Mouse (Mus musculus) CH12.LX (cell line): ENCODE results near the gene Stpg4.

Source experiments
- CTCF ChIP-seq, 2 experiments: IDR thresholded peaks in 1 of 2; conservative IDR thresholded peaks in 1 of 2; 2 replicates each; pipeline ENCODE4 v1.5.1; 2011 to 2012; ENCODE audit warnings: low read depth in 2 of 2, low read length in 2 of 2, improper control_type of control experiment in 1 of 2, inconsistent platforms in 1 of 2, mild to moderate bottlenecking in 1 of 2, moderate library complexity in 1 of 2
- POLR2A ChIP-seq: IDR thresholded peaks from 2 replicates; pipeline ENCODE4 v1.6.1; 2011; ENCODE audit warnings: low read depth, mild to moderate bottlenecking, improper control_type of control experiment, low read length
- POLR2AphosphoS2 ChIP-seq: IDR thresholded peaks from 2 replicates; pipeline ENCODE4 v1.6.1; 2011; ENCODE audit warnings: low read depth, low read length, improper control_type of control experiment
- TBP ChIP-seq: conservative IDR thresholded peaks from 2 replicates; pipeline ENCODE4 v1.6.1; 2011; ENCODE audit warnings: low read depth, low read length, improper control_type of control experiment
- ZC3H11A ChIP-seq: IDR thresholded peaks from 2 replicates; pipeline ENCODE4 v1.6.1; 2012; ENCODE audit warnings: low read depth, mild to moderate bottlenecking, inconsistent platforms, low read length, improper control_type of control experiment

GRCm38 (mm10) chr17:87344441-87345251 lies 82.9 kb downstream of the Stpg4 start:
- TF ChIP-seq POLR2A (no peak), TBP (no peak), CTCF (conservative IDR thresholded peaks at IDR 0.05 in 1 of 2, IDR thresholded peaks at IDR 0.05 in 1 of 2; ENCODE audit: low read depth in 2 of 2, low read length in 2 of 2) (no peak), POLR2AphosphoS2 (no peak), ZC3H11A (no peak)
